ENCODE assay signal across 19 mouse cellular contexts in genomic region chr5:113372449-113372848, GRCm38 (mm10). TPM values are rescaled to one million over a fixed set of nuclear protein-coding genes. Genes with fewer than 3 reads are reported as not detected.
A peak's percentile ranks its signal among the peaks of the same experiment; 100 is the strongest.
DNase-seq lines count a peak whose midpoint lies in the region; ATAC-seq lines count a peak whose summit lies in the region.
"Had no signal": no experiment of that assay in that cellular context is flagged by ENCODE, and none has a peak within 500 bp of the region (broad histone marks: within the 10 kb centered on the region; RNA-seq: fewer than 3 reads in every experiment).

No protein-coding gene starts in this region.

- no peak overlapping the region for H3K9ac ChIP-seq in hindbrain, embryonic 11.5 days (ENCODE audit: low read depth, low read length)
- H3K9ac ChIP-seq in forebrain, embryonic 13.5 days = peak overlapping the region; percentile 59; the same call in 1 of the 2 replicates
- no peak overlapping the region for H3K9ac ChIP-seq in neural tube, embryonic 12.5 days
- H3K9ac ChIP-seq: liver, embryonic 13.5 days had no signal

- H3K4me2 ChIP-seq in hindbrain, embryonic 11.5 days (replicated peaks; ENCODE audit: low read depth, low read length) = no peak overlapping the region
- H3K4me2 ChIP-seq in forebrain, embryonic 13.5 days = peak overlapping the region; percentile 64
- H3K4me2 ChIP-seq in neural tube, embryonic 12.5 days (replicated peaks) = peak overlapping the region; percentile 60
- H3K4me2 ChIP-seq: liver, embryonic 13.5 days had no signal

- H3K4me1 ChIP-seq in hindbrain, embryonic 10.5 days (replicated peaks) = peaks cover 40% of the 10 kb centered on the region
- H3K4me1 ChIP-seq in hindbrain, embryonic 11.5 days (replicated peaks; ENCODE audit: control insufficient read depth, insufficient read depth, low read length) = peaks cover 3% of the 10 kb centered on the region; the same call in 1 of the 2 replicates
- peaks cover 10% of the 10 kb centered on the region for H3K4me1 ChIP-seq in forebrain, embryonic 13.5 days
- peaks cover 35% of the 10 kb centered on the region for H3K4me1 ChIP-seq in limb, embryonic 10.5 days
- H3K4me1 ChIP-seq in neural tube, embryonic 12.5 days = peaks cover 22% of the 10 kb centered on the region
- H3K4me1 ChIP-seq: liver, embryonic 13.5 days had no signal

- H3K4me3 ChIP-seq in hindbrain, embryonic 10.5 days = no peak overlapping the region
- H3K4me3 ChIP-seq in hindbrain, embryonic 11.5 days (ENCODE audit: low read depth, low read length) = no peak overlapping the region
- H3K4me3 ChIP-seq in forebrain, embryonic 13.5 days = 0 out of 2 replicates have a peak overlapping the region, but pooled peaks have one; percentile 36
- peak overlapping the region; percentile 50; the same call in 1 of the 2 replicates for H3K4me3 ChIP-seq in limb, embryonic 10.5 days
- no peak overlapping the region for H3K4me3 ChIP-seq in neural tube, embryonic 12.5 days
- H3K4me3 ChIP-seq: liver, embryonic 13.5 days had no signal

- no peaks in the 10 kb centered on the region for H3K36me3 ChIP-seq in hindbrain, embryonic 10.5 days
- no peaks in the 10 kb centered on the region for H3K36me3 ChIP-seq in hindbrain, embryonic 11.5 days (ENCODE audit: control insufficient read depth, insufficient read depth, low read length)
- H3K36me3 ChIP-seq in forebrain, embryonic 13.5 days (ENCODE audit: poor library complexity, severe bottlenecking) = no peaks in the 10 kb centered on the region
- H3K36me3 ChIP-seq in limb, embryonic 10.5 days = no peaks in the 10 kb centered on the region
- no peaks in the 10 kb centered on the region for H3K36me3 ChIP-seq in neural tube, embryonic 12.5 days
- H3K36me3 ChIP-seq: liver, embryonic 13.5 days had no signal

- no peak for ATAC-seq in hindbrain, embryonic 11.5 days (ENCODE audit: low FRiP score)
- peak; percentile 31; the same call in 1 of the 2 replicates for ATAC-seq in forebrain, embryonic 13.5 days
- no peak; the same call in 1 of the 2 replicates for ATAC-seq in neural tube, embryonic 12.5 days (ENCODE audit: low FRiP score, low read depth)
- ATAC-seq in megakaryocyte, adult 5-6 weeks (ENCODE audit: poor library complexity, severe bottlenecking) = no peak
- ATAC-seq: intestine, embryonic 16.5 days had no signal

- peak overlapping the region; percentile 73 for H3K27ac ChIP-seq in hindbrain, embryonic 10.5 days
- no peak overlapping the region for H3K27ac ChIP-seq in hindbrain, embryonic 11.5 days (ENCODE audit: low read depth, low read length)
- peak overlapping the region; percentile 37 for H3K27ac ChIP-seq in forebrain, embryonic 13.5 days
- peak overlapping the region; percentile 79; the same call in 1 of the 2 replicates for H3K27ac ChIP-seq in limb, embryonic 10.5 days
- H3K27ac ChIP-seq in neural tube, embryonic 12.5 days = no peak overlapping the region
- H3K27ac ChIP-seq: liver, embryonic 13.5 days had no signal

- 63% methylated on average over 4 of the region's 4 CpGs for WGBS in hindbrain, embryonic 10.5 days
- WGBS in hindbrain, embryonic 11.5 days = 68% methylated on average over 4 of the region's 4 CpGs
- 64% methylated on average over 4 of the region's 4 CpGs for WGBS in forebrain, embryonic 13.5 days
- 79% methylated on average over 4 of the region's 4 CpGs for WGBS in limb, embryonic 10.5 days
- 64% methylated on average over 4 of the region's 4 CpGs for WGBS in neural tube, embryonic 12.5 days

- no peaks in the 10 kb centered on the region; the same call in 1 of the 2 replicates for H3K27me3 ChIP-seq in hindbrain, embryonic 10.5 days (ENCODE audit: insufficient read depth, poor library complexity, severe bottlenecking)
- H3K27me3 ChIP-seq in hindbrain, embryonic 11.5 days (ENCODE audit: control insufficient read depth, insufficient read depth, low read length) = no peaks in the 10 kb centered on the region
- H3K27me3 ChIP-seq in forebrain, embryonic 13.5 days = peaks cover 7% of the 10 kb centered on the region; the same call in 1 of the 2 replicates
- peaks cover 3% of the 10 kb centered on the region for H3K27me3 ChIP-seq in limb, embryonic 10.5 days (ENCODE audit: low read depth, poor library complexity, severe bottlenecking)
- H3K27me3 ChIP-seq in neural tube, embryonic 12.5 days (replicated peaks) = 0 out of 2 replicates have a peak, but pooled peaks cover 2% of the 10 kb centered on the region

- no peaks in the 10 kb centered on the region for H3K9me3 ChIP-seq in hindbrain, embryonic 10.5 days
- H3K9me3 ChIP-seq in hindbrain, embryonic 11.5 days (ENCODE audit: control insufficient read depth, low read length) = no peaks in the 10 kb centered on the region
- no peaks in the 10 kb centered on the region for H3K9me3 ChIP-seq in forebrain, embryonic 13.5 days (replicated peaks)
- H3K9me3 ChIP-seq in limb, embryonic 10.5 days (replicated peaks) = no peaks in the 10 kb centered on the region
- H3K9me3 ChIP-seq in neural tube, embryonic 12.5 days = no peaks in the 10 kb centered on the region
- H3K9me3 ChIP-seq: liver, embryonic 13.5 days had no signal

- no peak for DNase-seq in hindbrain, embryonic 10.5 days (ENCODE audit: low spot score)
- no peak for DNase-seq in hindbrain, embryonic 11.5 days (ENCODE audit: low spot score)
- DNase-seq in limb, embryonic 10.5 days (ENCODE audit: low spot score) = no peak
- no peak for DNase-seq in ovary, postnatal 14 days (ENCODE audit: low spot score)
- no peak for DNase-seq in urinary bladder, postnatal 10 days (ENCODE audit: low spot score)
- DNase-seq: adrenal gland, postnatal 36 days; liver, embryonic 13.5 days; lung, postnatal 36 days; right cerebral cortex, adult 18-20 months; thymus, adult 2 months had no signal

RNA-seq across cellular contexts. Expression of gene Aym1, which starts 15.4 kb away (rescaled TPM):
- polyA plus RNA-seq in hindbrain, embryonic 10.5 days (2016; fragmentation: Nextera tagmentation; extraction: Ambion mirVana) = not detected in 2 replicates
- polyA plus RNA-seq in hindbrain, embryonic 11.5 days (2014; fragmentation: Nextera tagmentation; extraction: Ambion mirVana) = not detected in 2 replicates
- polyA plus RNA-seq in forebrain, embryonic 13.5 days (2015; fragmentation: Nextera tagmentation; extraction: Ambion mirVana) = not detected in 2 replicates
- not detected in 2 replicates for polyA plus RNA-seq in limb, embryonic 10.5 days (2016; fragmentation: Nextera tagmentation; extraction: Ambion mirVana)
- polyA plus RNA-seq in neural tube, embryonic 12.5 days (2016; fragmentation: Nextera tagmentation; extraction: Ambion mirVana) = not detected in 2 replicates
- not detected in 2 replicates for total RNA-seq in megakaryocyte, adult 5-6 weeks (2015)
- total RNA-seq in megakaryocyte, adult 5-6 weeks (2017) = not detected in 2 replicates
- total RNA-seq: adrenal gland, postnatal 36 days; ES-E14; left cerebral cortex, adult 18-20 months had no signal
- polyA plus RNA-seq: gonadal fat pad, adult 2 months; heart, postnatal 0 days; intestine, embryonic 16.5 days; large intestine, adult 2 months; liver, embryonic 13.5 days; thymus, adult 2 months had no signal

Comparison
In these comparisons a context has a peak if more than half of its experiments do, and no peak if none do; other contexts are left out.
1. H3K27ac ChIP-seq: peak in hindbrain, embryonic 10.5 days (single experiment), forebrain, embryonic 13.5 days (single experiment) and limb, embryonic 10.5 days (single experiment); none in hindbrain, embryonic 11.5 days (single experiment) and neural tube, embryonic 12.5 days (single experiment).
2. H3K4me3 ChIP-seq: peak in forebrain, embryonic 13.5 days (single experiment) and limb, embryonic 10.5 days (single experiment); none in hindbrain, embryonic 10.5 days (single experiment), hindbrain, embryonic 11.5 days (single experiment) and neural tube, embryonic 12.5 days (single experiment).